Mouse (Mus musculus): ENCODE results near the gene Il22ra2. TPM values are rescaled to one million over a fixed set of nuclear protein-coding genes. Genes with fewer than 3 reads are reported as not detected.
A peak's percentile ranks its signal among the peaks of the same experiment; 100 is the strongest.

Il22ra2 gene
- polyA plus RNA-seq (2015; fragmentation: Nextera tagmentation; extraction: Ambion mirVana) = 0.05 and 0.12 TPM in 2 replicates

DNA sequence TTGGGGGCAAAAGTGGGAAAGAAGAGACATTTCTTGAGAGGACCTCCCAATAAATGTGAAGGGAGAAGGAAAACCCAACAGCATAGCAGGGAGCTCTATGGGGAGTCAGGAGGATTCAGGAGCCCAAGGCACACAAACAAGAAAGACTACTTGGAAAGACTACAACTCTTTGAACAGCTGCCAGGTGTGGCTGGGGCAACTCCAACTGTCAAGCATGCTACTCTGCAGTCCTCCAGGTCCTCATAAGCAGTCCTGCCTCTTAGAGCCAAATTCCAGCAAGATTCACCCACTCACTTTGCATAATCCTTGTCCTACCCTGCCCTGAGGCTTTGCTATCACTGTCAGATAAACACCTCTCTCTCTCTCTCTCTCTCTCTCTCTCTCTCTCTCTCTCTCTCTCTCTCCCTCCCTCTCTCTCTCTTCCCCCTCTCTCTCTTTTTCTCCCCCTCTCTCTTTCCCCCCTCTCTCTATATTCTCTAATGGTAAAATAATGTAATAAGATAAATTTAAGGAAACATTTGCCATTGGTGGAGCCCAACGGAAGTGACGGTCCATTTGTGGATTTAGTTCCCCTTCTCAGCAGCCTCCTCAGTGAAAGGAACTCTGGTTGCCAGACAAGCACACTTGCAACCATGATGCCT is at the start of gene Il22ra2:
Il22ra2 (plus strand) TSS at position 591 of the 641 bp plus-strand sequence.
- Histone ChIP-seq H3K27me3 (replicated peaks; ENCODE audit: insufficient read depth, low read length) (no peaks in the 10 kb centered on the region), H3K36me3 (ENCODE audit: insufficient read depth, low read length) (no peaks in the 10 kb centered on the region), H3K9me3 (ENCODE audit: low read length) (no peaks in the 10 kb centered on the region), H3K4me2 (replicated peaks; ENCODE audit: low read depth, low read length) (no peak within 1 kb of the TSS), H3K4me3 (ENCODE audit: low read depth, low read length) (no peak within 1 kb of the TSS), H3K27ac (ENCODE audit: low read length) (no peak within 1 kb of the TSS), H3K4me1 (ENCODE audit: insufficient read depth, low read depth, low read length) (no peaks in the 10 kb centered on the region; the same call in 1 of the 2 replicates), H3K9ac (replicated peaks; ENCODE audit: low read depth) (no peak within 1 kb of the TSS)
- peak; percentile 56 for ATAC-seq
- WGBS = 93% methylated on average over 2 of the region's 2 CpGs
- peak; percentile 57 for DNase-seq (ENCODE audit: low spot score)
- TF ChIP-seq EP300 (IDR thresholded peaks at IDR 0.05) (0 out of 2 replicates have a peak, but pooled peaks have one; percentile 20), CTCF (IDR thresholded peaks at IDR 0.05) (no peak)

DNA sequence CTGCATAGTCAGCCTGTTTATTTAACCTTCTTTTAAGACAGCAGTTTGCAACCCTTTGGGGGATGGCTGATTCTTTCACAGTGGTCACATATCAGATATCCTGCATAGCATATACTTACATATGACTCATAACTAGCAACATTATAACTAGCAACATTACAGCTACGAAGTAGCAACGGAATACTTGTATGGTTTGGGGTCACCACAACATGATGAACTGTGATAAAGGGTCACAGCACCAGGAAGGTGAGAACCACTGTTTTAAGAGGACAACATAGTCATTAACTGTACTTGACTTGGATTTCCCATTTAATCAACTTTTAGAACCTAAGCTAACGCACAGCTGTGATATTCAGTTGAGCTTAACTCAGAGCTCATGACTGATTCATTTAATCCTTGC is 44.2 kb upstream of the Il22ra2 start:
- no peak for TF ChIP-seq EP300 (IDR thresholded peaks at IDR 0.05)
- Histone ChIP-seq H3K4me3 (ENCODE audit: low read depth, low read length) (no peak overlapping the region), H3K4me2 (replicated peaks; ENCODE audit: low read depth, low read length) (no peak overlapping the region), H3K9ac (replicated peaks; ENCODE audit: low read depth) (no peak overlapping the region), H3K27ac (ENCODE audit: low read length) (no peak overlapping the region), H3K9me3 (ENCODE audit: low read length) (no peaks in the 10 kb centered on the region), H3K4me1 (ENCODE audit: insufficient read depth, low read depth, low read length) (no peaks in the 10 kb centered on the region), H3K27me3 (replicated peaks; ENCODE audit: insufficient read depth, low read length) (no peaks in the 10 kb centered on the region), H3K36me3 (ENCODE audit: insufficient read depth, low read length) (no peaks in the 10 kb centered on the region)
- ATAC-seq (no peak), DNase-seq (ENCODE audit: low spot score) (no peak)
- WGBS = 88% methylated on average over 3 of the region's 3 CpGs

DNA sequence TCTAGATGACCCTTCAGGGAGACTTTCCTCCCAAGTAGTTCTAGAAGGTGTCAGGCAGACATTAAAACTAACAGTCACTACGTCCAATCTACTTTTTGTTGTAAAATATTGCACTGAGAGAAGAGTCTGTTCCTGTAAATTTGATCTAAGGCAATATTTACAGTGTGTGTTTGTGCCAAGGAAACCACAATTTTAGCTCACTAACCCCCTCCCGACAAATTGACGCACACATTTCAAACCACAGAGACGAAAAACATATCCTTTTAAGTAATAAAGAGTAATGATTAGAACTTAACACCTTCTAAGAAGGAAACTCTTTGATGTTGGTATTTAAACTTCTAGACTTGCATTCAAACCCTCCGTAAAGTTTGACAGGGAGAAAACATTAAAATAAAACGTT is 43.8 kb upstream of the Il22ra2 start:
- DNase-seq (ENCODE audit: low spot score) (no peak), ATAC-seq (no peak)
- Histone ChIP-seq H3K4me3 (ENCODE audit: low read depth, low read length) (no peak overlapping the region), H3K4me1 (ENCODE audit: insufficient read depth, low read depth, low read length) (no peaks in the 10 kb centered on the region), H3K27me3 (replicated peaks; ENCODE audit: insufficient read depth, low read length) (no peaks in the 10 kb centered on the region), H3K4me2 (replicated peaks; ENCODE audit: low read depth, low read length) (no peak overlapping the region), H3K36me3 (ENCODE audit: insufficient read depth, low read length) (no peaks in the 10 kb centered on the region), H3K9ac (replicated peaks; ENCODE audit: low read depth) (no peak overlapping the region), H3K27ac (ENCODE audit: low read length) (no peak overlapping the region), H3K9me3 (ENCODE audit: low read length) (no peaks in the 10 kb centered on the region)
- 60% methylated on average over 6 of the region's 6 CpGs for WGBS
- TF ChIP-seq EP300 (IDR thresholded peaks at IDR 0.05) = no peak
- no peak for TF ChIP-seq CTCF (IDR thresholded peaks at IDR 0.05)

DNA sequence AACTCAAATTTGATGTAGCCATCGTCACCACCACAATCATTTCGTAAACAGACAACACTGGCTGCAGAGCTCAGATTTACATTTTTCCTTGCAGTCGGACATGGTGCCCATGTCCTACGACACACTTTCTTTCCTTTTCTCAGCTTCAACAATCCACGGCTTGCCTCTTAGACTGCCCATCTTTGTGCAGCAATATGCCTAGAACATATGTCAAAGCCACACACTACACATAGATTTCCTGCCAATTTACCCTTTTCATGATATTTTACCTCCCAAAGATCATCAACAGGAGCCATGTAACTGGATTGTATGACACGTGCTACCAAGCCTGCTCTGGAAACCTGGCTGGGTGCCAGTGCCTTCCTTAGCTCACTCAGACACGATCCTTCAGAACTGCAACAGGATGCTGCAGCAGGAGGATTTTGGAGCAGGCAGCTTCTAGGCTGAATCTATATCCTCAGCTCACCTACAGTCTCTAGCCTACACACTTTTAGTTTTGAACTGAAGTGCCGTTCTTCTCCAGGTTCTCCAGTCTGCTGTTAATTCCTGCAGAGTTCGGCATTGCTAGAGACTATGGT is 43.3 kb upstream of the Il22ra2 start:
- H3K4me3 ChIP-seq (ENCODE audit: low read depth, low read length) = no peak overlapping the region
- H3K9ac ChIP-seq (replicated peaks; ENCODE audit: low read depth) = no peak overlapping the region
- no peaks in the 10 kb centered on the region for H3K36me3 ChIP-seq (ENCODE audit: insufficient read depth, low read length)
- H3K9me3 ChIP-seq (ENCODE audit: low read length) = no peaks in the 10 kb centered on the region
- TF ChIP-seq EP300 (IDR thresholded peaks at IDR 0.05) (no peak), CTCF (IDR thresholded peaks at IDR 0.05) (no peak)
- 45% methylated on average over 9 of the region's 9 CpGs for WGBS
- no peak overlapping the region for H3K4me2 ChIP-seq (replicated peaks; ENCODE audit: low read depth, low read length)
- no peak overlapping the region for H3K27ac ChIP-seq (ENCODE audit: low read length)
- ATAC-seq = peak; percentile 21; the same call in 1 of the 2 replicates
- no peaks in the 10 kb centered on the region for H3K4me1 ChIP-seq (ENCODE audit: insufficient read depth, low read depth, low read length)
- H3K27me3 ChIP-seq (replicated peaks; ENCODE audit: insufficient read depth, low read length) = no peaks in the 10 kb centered on the region
- DNase-seq (ENCODE audit: low spot score) = peak; percentile 52

DNA sequence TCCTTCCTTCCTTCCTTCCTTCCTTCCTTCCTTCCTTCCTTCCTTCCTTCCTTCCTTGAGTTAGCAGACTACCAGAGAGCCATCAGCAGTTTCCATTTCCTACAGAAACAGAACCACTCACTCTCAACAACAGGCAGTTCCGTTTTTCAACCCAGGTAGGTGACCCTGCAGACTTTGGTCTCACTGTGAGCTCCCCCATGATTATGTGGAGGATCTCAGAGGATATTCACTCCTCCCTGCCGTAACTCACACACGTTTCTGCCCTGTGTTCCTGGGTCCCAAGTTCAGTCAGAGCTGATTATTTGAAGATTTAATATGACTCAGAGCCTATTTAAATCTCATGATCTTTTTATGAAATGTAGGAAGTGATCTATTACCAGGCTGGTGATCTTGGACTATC is 41.1 kb upstream of the Il22ra2 start:
- 77% methylated on average over 3 of the region's 3 CpGs for WGBS
- Histone ChIP-seq H3K4me2 (replicated peaks; ENCODE audit: low read depth, low read length) (no peak overlapping the region), H3K27ac (ENCODE audit: low read length) (no peak overlapping the region), H3K4me3 (ENCODE audit: low read depth, low read length) (no peak overlapping the region), H3K9ac (replicated peaks; ENCODE audit: low read depth) (no peak overlapping the region), H3K36me3 (ENCODE audit: insufficient read depth, low read length) (no peaks in the 10 kb centered on the region), H3K9me3 (ENCODE audit: low read length) (no peaks in the 10 kb centered on the region), H3K4me1 (ENCODE audit: insufficient read depth, low read depth, low read length) (no peaks in the 10 kb centered on the region; the same call in 1 of the 2 replicates), H3K27me3 (replicated peaks; ENCODE audit: insufficient read depth, low read length) (no peaks in the 10 kb centered on the region)
- ATAC-seq (no peak), DNase-seq (ENCODE audit: low spot score) (no peak)
- TF ChIP-seq CTCF (IDR thresholded peaks at IDR 0.05) (no peak), EP300 (IDR thresholded peaks at IDR 0.05) (no peak)

DNA sequence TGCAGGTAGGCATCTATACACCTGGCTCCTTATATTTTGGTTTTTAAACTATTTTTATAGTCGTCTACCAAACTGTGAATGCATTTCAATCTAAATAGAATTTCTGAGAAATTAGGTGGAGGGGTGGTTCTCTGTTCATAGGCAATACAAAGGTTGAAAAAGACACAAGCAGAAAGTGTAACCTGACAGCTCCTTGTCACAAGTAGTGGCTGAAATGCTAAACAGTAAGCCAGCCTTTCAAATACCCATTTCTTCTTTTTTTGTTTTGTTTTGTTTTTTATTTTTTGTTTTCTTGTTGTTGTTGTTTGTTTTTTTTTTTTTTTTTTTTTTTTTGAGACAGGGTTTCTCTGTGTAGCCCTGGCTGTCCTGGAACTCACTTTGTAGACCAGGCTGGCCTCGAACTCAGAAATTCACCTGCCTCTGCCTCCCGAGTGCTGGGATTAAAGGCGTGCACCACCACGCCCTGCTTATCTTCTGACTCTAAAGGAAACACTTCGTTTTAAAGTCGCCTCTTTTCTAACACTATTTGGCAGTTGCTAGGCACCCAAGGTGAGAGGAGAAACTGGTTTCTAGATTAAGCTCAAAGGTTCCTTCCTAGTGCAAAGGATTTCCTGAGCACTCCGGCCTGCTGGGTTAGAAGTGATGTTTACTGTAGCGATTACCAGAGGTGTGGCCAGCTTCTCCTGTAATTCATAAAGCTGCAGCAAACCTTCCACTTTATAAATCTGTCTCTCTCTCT is 39.8 kb upstream of the Il22ra2 start:
- no peaks in the 10 kb centered on the region for H3K36me3 ChIP-seq (ENCODE audit: insufficient read depth, low read length)
- ATAC-seq (peak; percentile 33; the same call in 1 of the 2 replicates), DNase-seq (ENCODE audit: low spot score) (peak; percentile 53)
- no peak overlapping the region for H3K4me2 ChIP-seq (replicated peaks; ENCODE audit: low read depth, low read length)
- H3K9me3 ChIP-seq (ENCODE audit: low read length) = no peaks in the 10 kb centered on the region
- no peak overlapping the region for H3K27ac ChIP-seq (ENCODE audit: low read length)
- H3K9ac ChIP-seq (replicated peaks; ENCODE audit: low read depth) = no peak overlapping the region
- 38% methylated on average over 8 of the region's 9 CpGs for WGBS
- H3K27me3 ChIP-seq (replicated peaks; ENCODE audit: insufficient read depth, low read length) = no peaks in the 10 kb centered on the region
- no peak for TF ChIP-seq EP300 (IDR thresholded peaks at IDR 0.05)
- TF ChIP-seq CTCF (IDR thresholded peaks at IDR 0.05) = no peak
- H3K4me3 ChIP-seq (ENCODE audit: low read depth, low read length) = no peak overlapping the region
- H3K4me1 ChIP-seq (ENCODE audit: insufficient read depth, low read depth, low read length) = no peaks in the 10 kb centered on the region; the same call in 1 of the 2 replicates
